Mouse (Mus musculus) stomach, embryonic 15.5 days (tissue): ENCODE results near the gene Vamp8. TPM values are rescaled to one million over a fixed set of nuclear protein-coding genes. Genes with fewer than 3 reads are reported as not detected.

Experiments
- ATAC-seq: fragments of 200-750 bp; cut with Nextera tagmentation; 2 replicates; pipeline ENCODE4 v1.8.0; 2017; ENCODE audit warnings: low read depth, moderate number of reproducible peaks, moderate TSS enrichment; ENCODE audit not compliant: insufficient read depth, low FRiP score
- H3K27ac ChIP-seq: fragments of 300-500 bp; sonication (generic); 2 replicates; pipeline ENCODE4 v1.5.1; 2015; ENCODE audit warnings: mild to moderate bottlenecking, inconsistent platforms
- H3K27me3 ChIP-seq: fragments of 300-500 bp; sonication (generic); replicated peaks from 2 replicates; pipeline ENCODE4 v1.6.1; 2015; ENCODE audit warnings: inconsistent platforms
- H3K36me3 ChIP-seq: fragments of 300-500 bp; sonication (generic); 2 replicates; pipeline ENCODE4 v1.6.1; 2015; ENCODE audit warnings: inconsistent platforms
- H3K4me1 ChIP-seq: fragments of 300-500 bp; sonication (generic); 2 replicates; pipeline ENCODE4 v1.6.1; 2015; ENCODE audit warnings: inconsistent platforms
- H3K4me2 ChIP-seq: fragments of 300-500 bp; sonication (generic); 2 replicates; pipeline ENCODE4 v1.6.1; 2015; ENCODE audit warnings: mild to moderate bottlenecking, inconsistent platforms
- H3K4me3 ChIP-seq: fragments of 300-500 bp; sonication (generic); replicated peaks from 2 replicates; pipeline ENCODE4 v1.5.1; 2015; ENCODE audit warnings: inconsistent platforms
- H3K9ac ChIP-seq: fragments of 300-500 bp; sonication (generic); 2 replicates; pipeline ENCODE4 v1.6.1; 2015; ENCODE audit warnings: inconsistent platforms
- H3K9me3 ChIP-seq: fragments of 300-500 bp; sonication (generic); 2 replicates; pipeline ENCODE4 v1.6.1; 2016; ENCODE audit warnings: inconsistent platforms
- WGBS: fragments of 180-500 bp; shearing (Covaris S2); methylation state at CpG from one replicate; pipeline ENCODE4 v1.1.7; 2015; 5-methylcytosine and 5-hydroxymethylcytosine counted together
- polyA plus RNA-seq: library from polyadenylated mRNA; unstranded; fragments of >200 nt; fragmentation: Nextera tagmentation; extraction: Ambion mirVana; gene quantifications from 2 replicates; pipeline ENCODE4 v1.2.1, GENCODE M21; 2015

Vamp8 gene
- polyA plus RNA-seq, 1 experiment from 2014 or later: 215 TPM

- 75% methylated on average over 10 of the region's 10 CpGs for WGBS
- Histone ChIP-seq H3K27me3 (no peaks in the 10 kb centered on the region), H3K9ac (no peak overlapping the region), H3K4me2 (no peak overlapping the region), H3K36me3 (no peaks in the 10 kb centered on the region), H3K27ac (no peak overlapping the region), H3K9me3 (no peaks in the 10 kb centered on the region), H3K4me3 (no peak overlapping the region), H3K4me1 (0 out of 2 replicates have a peak, but pooled peaks cover 2% of the 10 kb centered on the region)
- no peak for ATAC-seq
Observed at GRCm38 (mm10) chr6:72396837-72397251, 6.3 kb upstream of the Vamp8 start.

- no peak for ATAC-seq
- no peak overlapping the region for H3K27ac ChIP-seq
- no peaks in the 10 kb centered on the region for H3K27me3 ChIP-seq
- no peaks in the 10 kb centered on the region for H3K9me3 ChIP-seq
- H3K9ac ChIP-seq: no peak overlapping the region
- no peak overlapping the region for H3K4me2 ChIP-seq
- 0 out of 2 replicates have a peak, but pooled peaks cover 3% of the 10 kb centered on the region for H3K36me3 ChIP-seq
- 92% methylated on average over 5 of the region's 5 CpGs for WGBS
- no peak overlapping the region for H3K4me3 ChIP-seq
- H3K4me1 ChIP-seq: peaks cover 23% of the 10 kb centered on the region
Observed at GRCm38 (mm10) chr6:72392341-72392740, 1.8 kb upstream of the Vamp8 start.

- Histone ChIP-seq H3K27me3 (no peaks in the 10 kb centered on the region), H3K27ac (peak overlapping the region; percentile 98), H3K4me2 (peak overlapping the region; percentile 70), H3K9ac (peak overlapping the region; percentile 58; the same call in 1 of the 2 replicates), H3K36me3 (peaks cover 10% of the 10 kb centered on the region; the same call in 1 of the 2 replicates), H3K9me3 (no peaks in the 10 kb centered on the region), H3K4me1 (peaks cover 23% of the 10 kb centered on the region), H3K4me3 (peak overlapping the region; percentile 65)
- peak; percentile 48; the same call in 1 of the 2 replicates for ATAC-seq
- 14% methylated on average over 12 of the region's 12 CpGs for WGBS
Observed at GRCm38 (mm10) chr6:72390795-72391521, 455 bp upstream of the Vamp8 start.

GRCm38 (mm10) chr6:72389471-72389940 is 997 bp downstream of the Vamp8 start:
- peaks cover 25% of the 10 kb centered on the region for H3K36me3 ChIP-seq
- H3K4me3 ChIP-seq: peak overlapping the region; percentile 65
- H3K9ac ChIP-seq: peak overlapping the region; percentile 58
- no peaks in the 10 kb centered on the region for H3K27me3 ChIP-seq
- peaks cover 23% of the 10 kb centered on the region for H3K4me1 ChIP-seq
- peak overlapping the region; percentile 98 for H3K27ac ChIP-seq
- H3K9me3 ChIP-seq: no peaks in the 10 kb centered on the region
- peak overlapping the region; percentile 70 for H3K4me2 ChIP-seq
- ATAC-seq: peak; percentile 85
- 8% methylated on average over 13 of the region's 13 CpGs for WGBS

GRCm38 (mm10) chr6:72388791-72389329 is 1.6 kb downstream of the Vamp8 start:
- H3K27me3 ChIP-seq: no peaks in the 10 kb centered on the region
- H3K4me2 ChIP-seq: peak overlapping the region; percentile 70
- no peaks in the 10 kb centered on the region for H3K9me3 ChIP-seq
- H3K27ac ChIP-seq: peak overlapping the region; percentile 98
- H3K4me1 ChIP-seq: peaks cover 23% of the 10 kb centered on the region
- 72% methylated on average over 6 of the region's 6 CpGs for WGBS
- peaks cover 29% of the 10 kb centered on the region for H3K36me3 ChIP-seq
- 0 out of 2 replicates have a peak overlapping the region, but pooled peaks have one; percentile 16 for H3K9ac ChIP-seq
- peak overlapping the region; percentile 65 for H3K4me3 ChIP-seq
- ATAC-seq: no peak

- H3K27ac ChIP-seq: no peak overlapping the region
- H3K27me3 ChIP-seq: no peaks in the 10 kb centered on the region
- 64% methylated on average over 10 of the region's 10 CpGs for WGBS
- peak overlapping the region; percentile 70 for H3K4me2 ChIP-seq
- H3K4me1 ChIP-seq: peaks cover 21% of the 10 kb centered on the region
- no peak for ATAC-seq
- peaks cover 29% of the 10 kb centered on the region for H3K36me3 ChIP-seq
- no peak overlapping the region for H3K9ac ChIP-seq
- no peak overlapping the region for H3K4me3 ChIP-seq
- H3K9me3 ChIP-seq: no peaks in the 10 kb centered on the region
Observed at GRCm38 (mm10) chr6:72388266-72388665, 2.2 kb downstream of the Vamp8 start.

GRCm38 (mm10) chr6:72387816-72388215 is 2.7 kb downstream of the Vamp8 start:
- Histone ChIP-seq H3K27ac (no peak overlapping the region), H3K4me2 (peak overlapping the region; percentile 70; the same call in 1 of the 2 replicates)
- 88% methylated on average over 3 of the region's 3 CpGs for WGBS

GRCm38 (mm10) chr6:72386561-72386960 is 3.9 kb downstream of the Vamp8 start:
- ATAC-seq: no peak
- WGBS: 92% methylated on average over 2 of the region's 2 CpGs

More at GRCm38 (mm10) chr6:72387816-72388215, 2.7 kb downstream of the Vamp8 start:
- Histone ChIP-seq H3K4me3 (no peak overlapping the region), H3K9ac (no peak overlapping the region), H3K9me3 (no peaks in the 10 kb centered on the region), H3K4me1 (peaks cover 20% of the 10 kb centered on the region), H3K36me3 (peaks cover 29% of the 10 kb centered on the region), H3K27me3 (no peaks in the 10 kb centered on the region)
- no peak for ATAC-seq

GRCm38 (mm10) chr6:72385258-72385657 is 5.2 kb downstream of the Vamp8 start:
- Histone ChIP-seq H3K27ac (no peak overlapping the region), H3K9ac (no peak overlapping the region), H3K4me1 (peaks cover 16% of the 10 kb centered on the region), H3K4me2 (no peak overlapping the region), H3K36me3 (peaks cover 29% of the 10 kb centered on the region), H3K9me3 (no peaks in the 10 kb centered on the region), H3K4me3 (no peak overlapping the region), H3K27me3 (no peaks in the 10 kb centered on the region)
- no peak for ATAC-seq
- 80% methylated on average over 4 of the region's 4 CpGs for WGBS

More at GRCm38 (mm10) chr6:72386561-72386960, 3.9 kb downstream of the Vamp8 start:
- H3K36me3 ChIP-seq: peaks cover 29% of the 10 kb centered on the region
- no peak overlapping the region for H3K4me3 ChIP-seq
- no peak overlapping the region for H3K27ac ChIP-seq
- peaks cover 20% of the 10 kb centered on the region for H3K4me1 ChIP-seq
- no peak overlapping the region for H3K9ac ChIP-seq
- no peaks in the 10 kb centered on the region for H3K27me3 ChIP-seq
- H3K4me2 ChIP-seq: no peak overlapping the region
- no peaks in the 10 kb centered on the region for H3K9me3 ChIP-seq

- WGBS: 89% methylated on average over 7 of the region's 7 CpGs
- no peaks in the 10 kb centered on the region for H3K27me3 ChIP-seq
- H3K4me3 ChIP-seq: no peak overlapping the region
- H3K9ac ChIP-seq: no peak overlapping the region
- no peak overlapping the region for H3K27ac ChIP-seq
- H3K4me2 ChIP-seq: no peak overlapping the region
- peak; percentile 81 for ATAC-seq
- peaks cover 15% of the 10 kb centered on the region for H3K4me1 ChIP-seq
- H3K9me3 ChIP-seq: no peaks in the 10 kb centered on the region
- peaks cover 29% of the 10 kb centered on the region for H3K36me3 ChIP-seq
Observed at GRCm38 (mm10) chr6:72383952-72384351, 6.6 kb downstream of the Vamp8 start.

- Histone ChIP-seq H3K9ac (no peak overlapping the region), H3K4me2 (no peak overlapping the region), H3K4me1 (peaks cover 8% of the 10 kb centered on the region), H3K27me3 (no peaks in the 10 kb centered on the region), H3K36me3 (peaks cover 29% of the 10 kb centered on the region), H3K9me3 (no peaks in the 10 kb centered on the region), H3K27ac (no peak overlapping the region), H3K4me3 (no peak overlapping the region)
- ATAC-seq: no peak
- 78% methylated on average over 6 of the region's 6 CpGs for WGBS
Observed at GRCm38 (mm10) chr6:72383142-72383820, 7.2 kb downstream of the Vamp8 start.
